Mouse (Mus musculus) gastrocnemius, adult 8-10 months (tissue): Measurements from ENCODE around the gene Klhl10. TPM values are rescaled to one million over a fixed set of nuclear protein-coding genes. Genes with fewer than 3 reads are reported as not detected.

Experiments
- DNase-seq, 2 experiments: peaks; one replicate each; pipeline ENCODE4 v3.0.0; 2022; ENCODE audit warnings: low spot score in 2 of 2
- total RNA-seq, 4 experiments: library from RNA; stranded (reverse); gene quantifications; 2 replicates each; pipeline ENCODE4 v1.2.4; 2022

The Klhl10 gene
- total RNA-seq, 4 experiments from 2014 or later: 0.13 to 0.39 (median 0.33) TPM

DNA sequence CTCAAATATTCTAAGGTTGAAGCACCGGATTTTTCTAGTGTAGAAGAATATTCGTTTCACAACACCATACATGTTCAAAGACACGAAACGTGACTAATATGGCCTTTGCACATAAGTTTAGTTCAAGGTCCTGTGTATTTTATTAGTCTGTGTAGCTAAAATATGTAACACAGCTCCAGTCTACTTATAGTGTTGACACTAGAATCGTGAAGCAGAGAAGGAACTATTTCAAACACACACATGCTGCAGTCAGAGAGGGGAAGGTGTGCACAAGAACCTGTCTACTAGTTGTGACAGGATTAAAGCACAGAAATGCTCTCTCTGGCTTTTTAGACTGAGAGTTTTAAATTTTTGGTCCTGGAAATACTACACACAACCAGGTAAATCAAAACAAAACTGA is 16.0 kb downstream of the Klhl10 start:
- no peak for DNase-seq

DNA sequence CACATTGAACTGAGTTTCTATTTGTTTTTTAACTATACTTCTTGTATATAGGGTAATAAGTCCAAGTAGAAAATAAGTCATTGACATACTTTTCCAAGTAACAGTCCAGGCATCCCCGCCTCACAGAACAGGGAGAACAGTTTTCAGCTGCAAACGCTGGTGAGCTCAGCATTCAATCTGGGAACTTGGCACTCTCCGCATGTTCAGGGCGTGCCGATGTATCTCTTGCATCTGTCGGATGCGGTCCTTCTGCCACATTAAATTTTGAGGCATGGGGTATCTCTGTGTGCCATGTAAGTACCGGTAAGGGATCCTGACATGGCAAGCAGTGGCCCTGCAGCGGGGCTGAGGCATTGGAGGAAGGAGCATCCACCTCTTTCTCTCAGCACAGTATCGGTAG is 21.0 kb downstream of the Klhl10 start:
- no peak for DNase-seq

DNA sequence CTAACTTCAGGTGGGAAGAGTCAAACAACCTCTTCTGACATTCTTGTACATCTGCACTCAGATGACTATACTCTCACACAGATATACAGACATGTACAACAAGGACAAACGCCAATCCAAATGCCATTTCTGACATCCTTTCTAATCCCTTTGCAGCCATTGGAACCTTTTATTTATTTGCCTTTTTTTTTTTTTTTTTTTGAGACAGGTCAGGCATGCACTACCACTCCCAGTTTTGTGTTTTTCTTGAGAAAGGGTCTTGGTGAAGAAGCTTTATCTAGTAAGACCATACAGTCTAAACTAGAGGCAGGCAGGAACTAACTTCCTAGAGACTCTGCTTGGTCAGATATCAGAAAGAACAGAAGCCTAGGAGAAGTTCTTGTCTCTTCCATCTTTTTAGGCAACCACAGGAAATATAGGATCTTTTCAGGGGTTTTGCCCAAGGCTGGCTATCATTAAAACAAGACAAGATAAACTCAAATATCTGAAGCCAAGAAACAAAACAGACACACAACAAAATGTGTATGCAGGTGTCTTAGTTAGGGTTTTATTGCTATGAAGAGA is 23.6 kb downstream of the Klhl10 start:
- DNase-seq: no peak

DNA sequence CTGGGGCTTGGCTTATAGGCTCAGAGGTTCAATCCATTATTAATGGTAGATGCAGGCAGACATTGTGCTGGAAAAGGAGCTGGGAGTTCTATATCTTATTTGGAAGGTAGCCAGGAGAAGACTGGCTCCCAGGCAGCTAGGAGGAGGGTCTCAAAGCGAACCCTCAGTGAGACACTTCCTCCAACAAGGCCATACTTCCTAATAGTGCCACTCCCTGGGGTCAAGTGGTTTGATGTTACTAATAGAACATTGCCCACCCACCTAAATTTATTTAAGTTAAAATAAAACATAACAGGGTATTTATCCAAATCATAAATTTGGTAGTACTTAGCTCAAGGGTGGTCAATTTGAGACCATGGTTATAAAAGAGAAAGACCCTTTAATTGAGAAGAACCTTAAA is 24.1 kb downstream of the Klhl10 start:
- no peak for DNase-seq

DNA sequence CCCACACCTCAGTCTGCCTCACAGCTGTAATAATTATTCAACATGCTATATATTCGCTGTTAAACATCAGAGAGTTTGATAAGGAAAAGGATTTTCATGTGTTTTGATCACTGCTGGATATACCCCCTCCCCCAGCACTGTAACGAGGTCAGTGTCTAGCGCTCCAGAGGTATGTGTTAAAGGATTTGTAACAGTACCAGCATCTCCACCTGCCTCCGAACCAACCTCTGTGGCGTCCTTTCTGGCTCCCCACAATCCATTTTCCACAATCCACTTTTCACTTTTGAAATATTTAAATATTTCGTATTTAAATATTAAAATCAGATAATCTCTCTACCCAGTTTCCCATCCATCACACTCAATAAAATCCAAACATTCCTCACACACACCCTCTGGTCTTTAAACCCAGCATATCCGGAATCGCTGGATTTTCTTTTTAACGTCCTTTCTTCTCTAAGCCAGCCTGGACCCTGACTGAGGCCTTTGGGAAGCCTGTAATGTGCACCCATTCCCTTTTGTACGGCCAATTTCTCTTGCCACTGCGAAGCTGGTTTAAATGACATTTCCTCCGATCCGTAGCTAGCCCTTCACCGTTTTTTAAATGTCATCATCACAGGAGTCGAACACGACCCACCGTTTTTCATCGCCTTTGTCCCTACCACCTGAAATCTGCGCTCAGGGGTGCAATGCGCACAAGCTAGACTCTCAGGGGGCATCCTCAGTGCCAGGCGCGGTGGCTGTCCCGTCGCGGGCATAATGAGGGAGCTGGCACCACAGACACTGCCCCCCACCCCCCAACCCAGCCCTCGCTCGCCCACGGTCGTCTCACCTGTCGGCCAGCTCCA is 29.9 kb downstream of the Klhl10 start:
- DNase-seq: no peak

DNA sequence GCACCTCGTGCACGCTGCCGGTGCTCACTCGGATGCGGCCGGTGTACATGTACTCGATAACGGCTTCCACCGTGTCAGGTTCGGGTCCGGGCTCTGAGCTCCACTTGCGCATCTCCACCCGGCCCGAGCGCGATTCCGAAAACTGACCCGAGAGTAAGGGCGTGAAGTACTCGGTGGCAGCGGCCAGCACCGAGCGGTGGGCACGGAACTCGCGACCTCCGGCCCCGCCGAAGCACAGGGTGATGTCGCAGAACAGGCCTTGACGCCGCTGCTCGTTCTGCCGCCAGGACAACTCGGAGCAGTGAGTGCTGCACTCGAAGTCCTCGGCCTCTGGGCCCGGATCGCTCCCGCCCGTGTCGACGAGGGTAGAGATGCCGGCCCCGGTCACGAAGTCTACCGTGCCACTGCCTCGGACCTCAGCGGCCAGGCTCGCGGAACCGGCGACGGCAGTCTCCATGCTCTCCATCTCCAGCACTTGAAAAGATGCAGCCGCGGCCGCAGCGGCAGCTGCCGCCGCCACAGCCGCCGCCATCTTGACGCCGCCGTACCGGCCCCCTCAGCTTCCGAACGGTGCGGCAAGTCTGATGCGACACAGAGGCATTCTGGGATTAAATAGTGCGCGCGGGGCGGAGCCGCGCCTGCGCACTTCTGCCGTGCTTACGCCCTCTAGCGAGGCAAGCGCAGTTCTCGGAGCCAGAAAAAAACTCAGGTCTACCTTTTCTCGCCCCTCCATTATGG is 30.6 kb downstream of the Klhl10 start, which contains the start of gene Klhl11:
Gene Klhl11, minus strand, starts transcription at position 545 of the 738 bp plus-strand sequence.
- DNase-seq: peak; percentile 76 to 87

DNA sequence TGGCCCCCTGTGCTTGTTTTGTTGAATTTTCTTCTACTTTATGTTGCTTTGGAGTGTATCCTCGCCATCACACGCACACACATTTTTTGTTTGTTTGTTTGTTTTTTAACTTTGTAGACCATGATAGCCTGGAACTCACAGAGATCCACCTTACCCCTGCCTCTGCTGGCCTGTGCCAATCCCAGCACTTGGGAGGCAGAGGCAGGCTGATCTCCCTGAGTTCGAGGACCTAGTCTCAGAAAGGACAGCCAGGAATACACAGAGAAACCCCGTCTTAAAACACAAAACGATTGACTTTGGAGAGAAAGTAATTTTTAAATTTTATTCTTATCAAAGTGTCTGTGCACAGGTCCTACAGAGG is 31.2 kb downstream of the Klhl10 start:
- DNase-seq: no peak

DNA sequence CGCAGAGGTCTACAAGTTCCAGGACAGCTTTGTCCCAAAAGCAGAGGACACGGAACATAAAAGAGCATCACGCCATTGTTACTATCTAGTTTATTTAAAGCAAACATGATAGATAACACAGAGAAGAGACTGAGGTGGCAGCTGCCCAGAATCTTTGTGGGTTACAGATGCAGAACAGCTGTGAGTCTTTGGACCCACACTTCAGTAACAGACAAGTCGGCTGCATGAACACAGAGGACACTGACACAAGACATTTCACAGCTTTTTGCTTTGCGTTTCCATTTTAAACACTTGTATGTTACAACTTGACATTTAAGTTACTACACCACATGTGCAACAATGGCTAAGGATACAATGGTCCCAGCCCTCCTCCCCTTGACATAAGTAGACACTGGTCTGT is 34.6 kb downstream of the Klhl10 start:
- DNase-seq: no peak

DNA sequence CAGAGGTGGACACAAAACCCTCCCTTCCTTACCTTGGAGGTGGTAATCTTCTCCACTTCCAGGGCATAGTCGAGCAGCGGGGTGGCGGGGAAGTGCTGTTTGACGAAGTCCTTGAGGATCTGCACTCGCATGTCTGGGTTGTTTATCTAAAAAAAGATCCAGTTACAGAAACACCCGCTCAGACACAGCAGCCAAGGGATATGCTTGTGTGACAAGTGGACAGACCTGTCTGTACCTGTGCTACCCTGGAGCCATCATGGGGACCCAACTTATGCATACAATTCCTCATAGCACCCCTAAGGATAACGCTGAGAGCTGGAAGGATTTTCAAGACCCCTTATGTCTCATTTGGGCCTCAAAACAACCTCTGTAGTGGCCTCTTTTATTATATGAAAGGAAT is 37.4 kb downstream of the Klhl10 start:
- no peak for DNase-seq

DNA sequence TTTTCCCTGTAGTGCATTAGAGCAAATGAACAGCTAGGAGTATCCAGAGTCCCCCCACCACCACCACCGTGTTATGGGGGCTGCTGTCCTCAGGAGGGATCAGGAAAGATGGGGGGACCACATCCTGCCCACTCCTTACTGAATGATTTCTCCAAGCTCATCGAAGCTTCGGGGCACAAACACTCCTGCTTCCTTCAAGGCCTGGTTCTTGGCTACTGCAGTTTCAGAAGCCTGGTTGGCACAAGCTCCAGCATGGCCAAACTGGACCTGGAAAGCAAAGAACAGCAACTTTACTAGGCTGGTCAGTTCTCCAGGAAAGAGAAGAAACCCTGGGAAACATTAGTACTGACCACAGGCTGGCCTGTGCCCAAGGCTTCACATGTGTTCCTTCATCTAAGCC is 42.7 kb downstream of the Klhl10 start:
- DNase-seq: no peak

DNA sequence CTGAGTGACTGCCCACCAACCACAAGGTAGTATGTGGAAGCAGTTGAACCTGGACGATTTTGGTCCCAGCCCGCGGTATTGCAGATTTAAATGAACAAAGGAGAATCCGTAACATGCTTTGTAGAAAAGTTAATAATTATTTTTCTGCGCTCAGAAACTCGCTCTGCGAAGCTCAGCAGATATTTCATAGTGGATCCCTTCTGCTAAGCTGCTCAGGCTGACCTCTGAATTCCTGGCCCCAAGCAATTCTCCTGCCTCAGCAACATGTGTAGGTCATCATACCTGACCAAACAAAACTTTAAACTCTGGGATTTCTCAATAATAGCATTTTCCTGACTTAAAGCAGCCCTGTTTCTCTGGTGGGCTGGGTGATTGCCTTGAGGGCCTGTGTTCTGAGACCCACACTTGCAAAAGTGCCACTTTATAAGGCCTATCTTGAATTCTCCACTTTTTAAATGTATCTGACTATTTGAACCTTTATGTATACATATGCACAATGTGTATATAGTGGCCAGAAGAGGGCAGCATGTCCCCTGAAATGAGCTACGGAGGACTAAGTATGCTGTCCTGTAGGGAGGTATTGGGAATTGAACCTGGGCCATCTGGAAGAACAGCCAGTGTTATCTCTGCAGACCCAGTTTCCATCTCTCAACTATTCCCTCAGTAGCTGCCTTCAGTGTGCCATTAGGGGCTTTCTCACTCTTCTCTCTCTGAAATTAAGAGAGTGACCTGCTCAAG is 44.3 kb downstream of the Klhl10 start:
- DNase-seq: no peak

DNA sequence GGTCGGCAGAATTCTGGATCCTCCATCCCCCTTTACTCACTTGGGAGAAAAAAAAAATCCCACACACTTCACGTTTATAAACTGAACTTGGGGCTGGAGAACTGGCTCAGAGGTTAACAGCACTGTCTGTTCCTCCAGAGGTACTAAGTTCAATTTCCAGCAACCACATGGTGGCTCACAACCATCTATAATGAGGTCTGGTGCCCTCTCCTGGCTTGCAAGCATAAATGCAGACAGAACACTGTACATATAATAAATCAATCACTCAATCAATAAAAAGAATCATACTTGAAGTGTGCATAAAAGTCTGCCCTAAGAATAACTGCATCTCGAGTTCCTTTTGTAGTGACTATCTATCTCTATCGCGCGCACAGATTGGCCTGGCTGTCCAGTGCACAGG is 49.2 kb downstream of the Klhl10 start:
- no peak for DNase-seq

DNA sequence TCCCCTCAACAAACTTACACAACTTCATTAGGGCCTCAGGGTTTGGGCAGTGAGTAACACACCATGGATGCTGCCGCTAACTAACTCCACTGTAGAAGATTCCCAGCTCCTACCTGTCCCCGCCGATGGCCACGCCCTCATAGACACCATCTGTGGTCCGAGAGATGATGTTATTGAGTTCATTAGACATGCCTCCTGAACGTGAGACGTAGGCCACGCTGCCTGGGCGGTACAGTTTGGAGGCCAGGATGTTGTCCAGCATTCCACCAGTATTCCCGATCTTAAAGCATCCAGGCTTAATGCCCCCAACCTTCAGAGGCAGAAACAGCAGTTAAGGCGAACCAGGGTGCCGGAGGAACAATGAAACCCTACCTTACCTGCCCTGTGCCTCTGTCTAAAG is 52.1 kb downstream of the Klhl10 start:
- DNase-seq: no peak

DNA sequence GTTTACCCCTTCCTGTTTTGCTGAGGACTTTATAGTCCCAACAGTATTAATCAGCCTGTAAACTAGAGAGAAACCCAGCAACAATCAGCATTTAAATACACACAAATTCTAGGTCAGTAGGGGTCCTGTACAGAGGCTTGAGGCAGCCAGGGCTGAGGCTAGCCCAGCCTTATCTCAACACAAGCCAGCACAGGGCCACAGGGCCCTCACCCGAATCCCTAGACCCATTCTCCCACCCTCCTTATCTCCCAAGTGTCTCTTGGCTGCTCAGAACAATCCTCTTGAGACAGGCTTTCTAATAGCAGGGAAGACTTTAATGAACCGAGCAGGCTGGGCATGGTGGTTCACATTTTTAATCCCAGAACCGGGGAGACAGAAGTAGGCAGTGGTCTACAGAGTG is 58.5 kb downstream of the Klhl10 start:
- DNase-seq: no peak

DNA sequence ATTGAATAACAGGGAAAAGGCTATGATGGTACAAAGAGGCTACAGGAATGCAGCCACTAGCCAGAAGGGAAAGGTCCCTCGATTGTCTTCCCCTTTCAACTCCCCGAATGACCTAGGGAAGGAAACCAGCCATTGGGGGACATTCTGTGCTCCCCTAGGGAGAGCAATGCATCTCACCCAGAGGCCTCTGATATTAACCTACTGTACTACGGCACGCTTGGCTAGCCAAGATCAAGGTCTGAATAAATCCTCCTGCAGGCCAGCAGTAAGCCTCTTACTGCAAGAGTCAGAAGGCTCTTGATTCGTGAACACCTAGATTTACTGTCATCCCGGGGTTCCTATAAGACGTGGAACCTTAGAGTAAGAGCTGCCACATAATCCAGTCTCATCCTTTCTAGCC is 58.9 kb downstream of the Klhl10 start:
- no peak for DNase-seq

DNA sequence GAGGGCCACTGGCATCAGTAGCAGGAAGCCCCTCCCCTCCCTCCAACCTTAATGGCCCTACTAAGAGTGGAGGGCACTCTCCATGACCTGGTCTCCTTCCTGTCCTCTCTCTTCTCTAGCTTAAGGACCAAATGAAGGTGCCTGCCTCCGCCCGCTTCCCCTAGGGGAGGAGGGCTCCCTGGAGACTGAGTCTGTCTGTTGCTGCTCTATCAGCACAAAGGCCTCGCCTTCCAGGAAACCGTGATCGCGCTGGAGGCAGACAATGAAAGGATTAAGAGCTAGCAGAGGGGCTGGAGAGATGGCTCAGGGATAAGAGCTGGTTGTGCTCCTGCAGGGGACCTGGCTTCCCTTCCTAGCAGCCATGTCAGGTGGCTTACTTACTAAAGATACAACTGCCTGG is 59.6 kb downstream of the Klhl10 start:
- DNase-seq: no peak

DNA sequence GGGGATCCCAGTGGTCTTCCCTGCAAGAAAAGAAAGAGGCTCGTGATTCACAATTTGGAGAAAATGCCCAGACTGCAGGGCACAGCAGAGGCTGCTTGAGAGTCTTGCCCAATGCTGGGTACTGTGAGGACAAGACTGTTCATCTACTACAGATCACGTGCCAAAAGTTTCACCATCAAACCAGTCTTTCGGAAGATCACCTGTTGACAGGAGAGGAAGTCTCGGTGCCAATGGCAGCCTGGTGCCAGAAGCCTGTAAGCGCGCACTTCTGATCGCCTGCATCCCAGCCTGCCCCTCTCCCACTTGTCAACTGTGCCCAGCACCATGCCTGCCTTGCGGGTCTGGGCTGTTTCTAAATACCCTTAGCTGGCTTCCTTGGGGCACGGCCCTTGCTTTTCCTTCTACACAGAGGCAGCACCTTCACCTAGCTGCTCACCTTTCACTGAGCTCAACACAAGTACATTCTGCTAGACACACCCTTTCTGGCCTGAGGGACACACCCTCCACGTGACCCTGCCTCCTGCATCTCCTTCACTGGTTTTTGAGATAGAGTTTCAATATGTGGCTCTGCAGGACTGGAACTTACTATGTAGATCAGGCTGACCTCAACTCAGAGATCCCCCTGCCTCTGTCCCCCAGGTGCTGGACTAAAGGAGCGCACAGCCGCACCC is 63.4 kb downstream of the Klhl10 start:
- DNase-seq: no peak

DNA sequence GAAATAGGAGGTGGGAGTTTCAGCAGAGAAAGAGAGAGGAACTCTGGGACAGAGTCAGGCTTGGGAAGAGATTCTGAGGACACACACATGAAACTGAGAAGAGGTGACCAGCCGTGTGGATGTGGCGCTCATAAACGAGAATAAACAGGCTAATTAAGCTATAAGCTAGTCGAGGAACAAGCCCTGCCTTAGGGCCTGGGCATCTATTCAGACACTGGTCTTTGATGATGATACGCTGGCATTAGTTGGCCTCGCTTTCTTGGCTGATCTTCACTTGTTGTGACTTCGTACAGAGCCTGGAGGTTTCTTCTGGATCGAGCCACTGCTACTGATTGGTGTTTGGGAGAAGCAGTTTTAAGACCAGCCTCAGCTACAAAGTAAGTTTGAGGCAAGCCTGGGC is 64.3 kb downstream of the Klhl10 start:
- no peak for DNase-seq
